Mouse (Mus musculus): ENCODE data around the gene Gimap4.

Gimap4 gene

GRCm38 (mm10) chr6:48646309-48646690, 38.0 kb upstream of the Gimap4 start:
- no peak overlapping the region for H3K4me3 ChIP-seq (replicated peaks; ENCODE audit: low read length)
- no peaks in the 10 kb centered on the region for H3K9me3 ChIP-seq (ENCODE audit: low read length)
- H3K4me1 ChIP-seq (replicated peaks; ENCODE audit: low read depth, low read length) = no peaks in the 10 kb centered on the region
- peaks cover 18% of the 10 kb centered on the region for H3K27me3 ChIP-seq (ENCODE audit: insufficient read depth, low read length)
- TF ChIP-seq CTCF (conservative IDR thresholded peaks at IDR 0.05; ENCODE audit: low read length) (no peak), NANOG (IDR thresholded peaks at IDR 0.05; ENCODE audit: borderline replicate concordance, low read length) (no peak)
- H3K36me3 ChIP-seq (ENCODE audit: insufficient read depth, low read length) = no peaks in the 10 kb centered on the region

- no peaks in the 10 kb centered on the region for H3K4me1 ChIP-seq (replicated peaks; ENCODE audit: low read depth, low read length)
- TF ChIP-seq CTCF (conservative IDR thresholded peaks at IDR 0.05; ENCODE audit: low read length) = no peak
- no peaks in the 10 kb centered on the region for H3K9me3 ChIP-seq (ENCODE audit: low read length)
- peaks cover 21% of the 10 kb centered on the region for H3K27me3 ChIP-seq (ENCODE audit: insufficient read depth, low read length)
- H3K4me3 ChIP-seq (replicated peaks; ENCODE audit: low read length) = no peak within 1 kb of the TSS
- no peaks in the 10 kb centered on the region for H3K36me3 ChIP-seq (ENCODE audit: insufficient read depth, low read length)
Measured at GRCm38 (mm10) chr6:48646995-48647394, 37.4 kb upstream of the Gimap4 start, which contains the start of gene Gimap8. Gimap8 (plus strand) TSS chr6:48647234.

- H3K4me3 ChIP-seq (replicated peaks; ENCODE audit: low read length) = no peak overlapping the region
- H3K9me3 ChIP-seq (ENCODE audit: low read length) = no peaks in the 10 kb centered on the region
- H3K4me1 ChIP-seq (replicated peaks; ENCODE audit: low read depth, low read length) = no peaks in the 10 kb centered on the region
- TF ChIP-seq POU5F1 (IDR thresholded peaks at IDR 0.05; ENCODE audit: borderline replicate concordance, low read length) (no peak), CTCF (conservative IDR thresholded peaks at IDR 0.05; ENCODE audit: low read length) (no peak), NANOG (IDR thresholded peaks at IDR 0.05; ENCODE audit: borderline replicate concordance, low read length) (no peak)
- H3K36me3 ChIP-seq (ENCODE audit: insufficient read depth, low read length) = no peaks in the 10 kb centered on the region
- peaks cover 21% of the 10 kb centered on the region for H3K27me3 ChIP-seq (ENCODE audit: insufficient read depth, low read length)
Measured at GRCm38 (mm10) chr6:48647611-48648010, 36.7 kb upstream of the Gimap4 start.

- H3K4me1 ChIP-seq (replicated peaks; ENCODE audit: low read depth, low read length) = no peaks in the 10 kb centered on the region
Measured at GRCm38 (mm10) chr6:48648779-48649178, 35.6 kb upstream of the Gimap4 start.

GRCm38 (mm10) chr6:48650041-48650440, 34.3 kb upstream of the Gimap4 start:
- Histone ChIP-seq H3K27me3 (ENCODE audit: insufficient read depth, low read length) (peaks cover 15% of the 10 kb centered on the region), H3K9me3 (ENCODE audit: low read length) (no peaks in the 10 kb centered on the region), H3K4me3 (replicated peaks; ENCODE audit: low read length) (no peak overlapping the region), H3K4me1 (replicated peaks; ENCODE audit: low read depth, low read length) (no peaks in the 10 kb centered on the region), H3K36me3 (ENCODE audit: insufficient read depth, low read length) (no peaks in the 10 kb centered on the region)
- no peak for TF ChIP-seq NANOG (IDR thresholded peaks at IDR 0.05; ENCODE audit: borderline replicate concordance, low read length)
- no peak for TF ChIP-seq CTCF (conservative IDR thresholded peaks at IDR 0.05; ENCODE audit: low read length)
- no peak for TF ChIP-seq POU5F1 (IDR thresholded peaks at IDR 0.05; ENCODE audit: borderline replicate concordance, low read length)

More at GRCm38 (mm10) chr6:48648779-48649178, 35.6 kb upstream of the Gimap4 start:
- Histone ChIP-seq H3K27me3 (ENCODE audit: insufficient read depth, low read length) (peaks cover 21% of the 10 kb centered on the region), H3K36me3 (ENCODE audit: insufficient read depth, low read length) (no peaks in the 10 kb centered on the region), H3K9me3 (ENCODE audit: low read length) (no peaks in the 10 kb centered on the region), H3K4me3 (replicated peaks; ENCODE audit: low read length) (no peak overlapping the region)
- TF ChIP-seq NANOG (IDR thresholded peaks at IDR 0.05; ENCODE audit: borderline replicate concordance, low read length) = no peak

GRCm38 (mm10) chr6:48658721-48659120, 25.6 kb upstream of the Gimap4 start:
- Histone ChIP-seq H3K9me3 (ENCODE audit: low read length) (peaks cover 4% of the 10 kb centered on the region; the same call in 1 of the 2 replicates), H3K27me3 (ENCODE audit: insufficient read depth, low read length) (no peaks in the 10 kb centered on the region), H3K36me3 (ENCODE audit: insufficient read depth, low read length) (no peaks in the 10 kb centered on the region), H3K4me1 (replicated peaks; ENCODE audit: low read depth, low read length) (no peaks in the 10 kb centered on the region), H3K4me3 (replicated peaks; ENCODE audit: low read length) (no peak overlapping the region)
- TF ChIP-seq NANOG (IDR thresholded peaks at IDR 0.05; ENCODE audit: borderline replicate concordance, low read length) (no peak), CTCF (conservative IDR thresholded peaks at IDR 0.05; ENCODE audit: low read length) (no peak), POU5F1 (IDR thresholded peaks at IDR 0.05; ENCODE audit: borderline replicate concordance, low read length) (no peak)

- no peak for TF ChIP-seq NANOG (IDR thresholded peaks at IDR 0.05; ENCODE audit: borderline replicate concordance, low read length)
- no peak for TF ChIP-seq CTCF (conservative IDR thresholded peaks at IDR 0.05; ENCODE audit: low read length)
- no peak for TF ChIP-seq POU5F1 (IDR thresholded peaks at IDR 0.05; ENCODE audit: borderline replicate concordance, low read length)
- peaks cover 4% of the 10 kb centered on the region; the same call in 1 of the 2 replicates for H3K9me3 ChIP-seq (ENCODE audit: low read length)
Measured at GRCm38 (mm10) chr6:48664750-48665149, 19.6 kb upstream of the Gimap4 start.

GRCm38 (mm10) chr6:48665471-48665870, 18.9 kb upstream of the Gimap4 start:
- Histone ChIP-seq H3K4me1 (replicated peaks; ENCODE audit: low read depth, low read length) (peaks cover 9% of the 10 kb centered on the region; the same call in 1 of the 2 replicates), H3K9me3 (ENCODE audit: low read length) (peaks cover 4% of the 10 kb centered on the region; the same call in 1 of the 2 replicates), H3K36me3 (ENCODE audit: insufficient read depth, low read length) (no peaks in the 10 kb centered on the region), H3K27me3 (ENCODE audit: insufficient read depth, low read length) (peaks cover 10% of the 10 kb centered on the region), H3K4me3 (replicated peaks; ENCODE audit: low read length) (no peak overlapping the region)
- TF ChIP-seq POU5F1 (IDR thresholded peaks at IDR 0.05; ENCODE audit: borderline replicate concordance, low read length) = no peak
- TF ChIP-seq CTCF (conservative IDR thresholded peaks at IDR 0.05; ENCODE audit: low read length) = no peak
- no peak for TF ChIP-seq NANOG (IDR thresholded peaks at IDR 0.05; ENCODE audit: borderline replicate concordance, low read length)

More at GRCm38 (mm10) chr6:48664750-48665149, 19.6 kb upstream of the Gimap4 start:
- Histone ChIP-seq H3K27me3 (ENCODE audit: insufficient read depth, low read length) (peaks cover 10% of the 10 kb centered on the region), H3K4me3 (replicated peaks; ENCODE audit: low read length) (no peak overlapping the region), H3K36me3 (ENCODE audit: insufficient read depth, low read length) (no peaks in the 10 kb centered on the region), H3K4me1 (replicated peaks; ENCODE audit: low read depth, low read length) (peaks cover 9% of the 10 kb centered on the region; the same call in 1 of the 2 replicates)

- no peak overlapping the region for H3K4me3 ChIP-seq (replicated peaks; ENCODE audit: low read length)
- H3K9me3 ChIP-seq (ENCODE audit: low read length) = peaks cover 4% of the 10 kb centered on the region; the same call in 1 of the 2 replicates
- H3K4me1 ChIP-seq (replicated peaks; ENCODE audit: low read depth, low read length) = peaks cover 9% of the 10 kb centered on the region; the same call in 1 of the 2 replicates
- H3K27me3 ChIP-seq (ENCODE audit: insufficient read depth, low read length) = peaks cover 10% of the 10 kb centered on the region
- TF ChIP-seq NANOG (IDR thresholded peaks at IDR 0.05; ENCODE audit: borderline replicate concordance, low read length) (no peak), CTCF (conservative IDR thresholded peaks at IDR 0.05; ENCODE audit: low read length) (no peak), POU5F1 (IDR thresholded peaks at IDR 0.05; ENCODE audit: borderline replicate concordance, low read length) (no peak)
- H3K36me3 ChIP-seq (ENCODE audit: insufficient read depth, low read length) = no peaks in the 10 kb centered on the region
Measured at GRCm38 (mm10) chr6:48666159-48666586, 18.2 kb upstream of the Gimap4 start.

Data from E14TG2a.4 (cell line).